Mouse (Mus musculus): ENCODE measurements at regions not wholly inside any gene's neighbourhood (a gene's known extent, or its start where the extent isn't known, plus 50 kb on each side); places are given as distances from the start of the nearest gene placed in this dataset.
A peak's percentile ranks its signal among the peaks of the same experiment; 100 is the strongest.

DNA sequence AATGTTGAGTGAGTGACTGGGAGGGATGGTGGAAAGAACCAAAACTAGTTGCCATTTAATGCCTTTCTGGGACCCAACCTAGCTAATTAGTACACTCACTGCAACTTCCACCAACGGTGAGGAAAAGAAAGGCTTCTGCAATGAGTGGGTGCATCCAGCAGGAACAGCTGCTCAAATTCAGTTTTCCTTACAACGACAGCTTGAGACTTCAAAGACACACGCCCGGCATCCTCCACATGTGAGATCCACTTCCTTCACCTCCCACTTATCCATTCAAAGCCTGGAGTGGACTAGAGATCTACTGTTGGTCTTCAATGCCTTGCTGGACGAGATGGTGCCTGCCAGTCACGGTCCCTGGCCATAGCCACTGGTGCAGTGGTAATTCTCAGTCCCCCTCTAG lies 328.3 kb downstream of the Rps6kc1 start:
- Histone ChIP-seq H3K4me2 (no peak overlapping the region), H3K27me3 (ENCODE audit: control insufficient read depth, insufficient read depth, low read length) (no peaks in the 10 kb centered on the region), H3K9ac (ENCODE audit: low read length) (no peak overlapping the region; the same call in 1 of the 2 replicates), H3K4me3 (ENCODE audit: low read depth, low read length) (no peak overlapping the region), H3K4me1 (ENCODE audit: control insufficient read depth, insufficient read depth, low read length) (no peaks in the 10 kb centered on the region), H3K36me3 (ENCODE audit: control insufficient read depth, insufficient read depth, low read length) (no peaks in the 10 kb centered on the region), H3K9me3 (ENCODE audit: control insufficient read depth, low read length) (no peaks in the 10 kb centered on the region), H3K27ac (ENCODE audit: low read depth, low read length) (no peak overlapping the region)
- 85% methylated on average over 6 of the region's 6 CpGs for WGBS
- DNase-seq (ENCODE audit: low spot score, missing footprints) (no peak), ATAC-seq (ENCODE audit: low FRiP score) (no peak)

GRCm38 (mm10) chr1:190580653-190581052 lies 330.9 kb downstream of the Rps6kc1 start:
- Histone ChIP-seq H3K9me3 (ENCODE audit: control insufficient read depth, low read length) (no peaks in the 10 kb centered on the region), H3K4me3 (ENCODE audit: low read depth, low read length) (no peak overlapping the region), H3K9ac (ENCODE audit: low read length) (no peak overlapping the region), H3K27me3 (ENCODE audit: control insufficient read depth, insufficient read depth, low read length) (no peaks in the 10 kb centered on the region), H3K4me1 (ENCODE audit: control insufficient read depth, insufficient read depth, low read length) (no peaks in the 10 kb centered on the region), H3K36me3 (ENCODE audit: control insufficient read depth, insufficient read depth, low read length) (no peaks in the 10 kb centered on the region), H3K4me2 (no peak overlapping the region), H3K27ac (ENCODE audit: low read depth, low read length) (no peak overlapping the region)
- DNase-seq (ENCODE audit: low spot score, missing footprints) = no peak
- ATAC-seq (ENCODE audit: low FRiP score) = no peak
- 94% methylated on average over 1 of the region's 1 CpGs for whole genome bisulfite sequencing

- DNase-seq (ENCODE audit: low spot score, missing footprints) (no peak), ATAC-seq (ENCODE audit: low FRiP score) (no peak)
- Histone ChIP-seq H3K4me2 (no peak overlapping the region), H3K9me3 (ENCODE audit: control insufficient read depth, low read length) (no peaks in the 10 kb centered on the region), H3K4me1 (ENCODE audit: control insufficient read depth, insufficient read depth, low read length) (no peaks in the 10 kb centered on the region), H3K4me3 (ENCODE audit: low read depth, low read length) (no peak overlapping the region), H3K9ac (ENCODE audit: low read length) (no peak overlapping the region), H3K27me3 (ENCODE audit: control insufficient read depth, insufficient read depth, low read length) (no peaks in the 10 kb centered on the region), H3K27ac (ENCODE audit: low read depth, low read length) (no peak overlapping the region), H3K36me3 (ENCODE audit: control insufficient read depth, insufficient read depth, low read length) (no peaks in the 10 kb centered on the region)
- 53% methylated on average over 4 of the region's 4 CpGs for WGBS
These were observed 340.6 kb downstream of the Rps6kc1 start for GRCm38 (mm10) chr1:190570981-190571380.

GRCm38 (mm10) chr1:190570563-190570962 lies 341.0 kb downstream of the Rps6kc1 start:
- Histone ChIP-seq H3K27ac (ENCODE audit: low read depth, low read length) (no peak overlapping the region), H3K9ac (ENCODE audit: low read length) (no peak overlapping the region), H3K4me3 (ENCODE audit: low read depth, low read length) (no peak overlapping the region), H3K4me2 (no peak overlapping the region), H3K27me3 (ENCODE audit: control insufficient read depth, insufficient read depth, low read length) (no peaks in the 10 kb centered on the region), H3K4me1 (ENCODE audit: control insufficient read depth, insufficient read depth, low read length) (no peaks in the 10 kb centered on the region), H3K36me3 (ENCODE audit: control insufficient read depth, insufficient read depth, low read length) (no peaks in the 10 kb centered on the region), H3K9me3 (ENCODE audit: control insufficient read depth, low read length) (no peaks in the 10 kb centered on the region)
- WGBS = 82% methylated on average over 10 of the region's 10 CpGs
- no peak for DNase-seq (ENCODE audit: low spot score, missing footprints)
- no peak for ATAC-seq (ENCODE audit: low FRiP score)

DNA sequence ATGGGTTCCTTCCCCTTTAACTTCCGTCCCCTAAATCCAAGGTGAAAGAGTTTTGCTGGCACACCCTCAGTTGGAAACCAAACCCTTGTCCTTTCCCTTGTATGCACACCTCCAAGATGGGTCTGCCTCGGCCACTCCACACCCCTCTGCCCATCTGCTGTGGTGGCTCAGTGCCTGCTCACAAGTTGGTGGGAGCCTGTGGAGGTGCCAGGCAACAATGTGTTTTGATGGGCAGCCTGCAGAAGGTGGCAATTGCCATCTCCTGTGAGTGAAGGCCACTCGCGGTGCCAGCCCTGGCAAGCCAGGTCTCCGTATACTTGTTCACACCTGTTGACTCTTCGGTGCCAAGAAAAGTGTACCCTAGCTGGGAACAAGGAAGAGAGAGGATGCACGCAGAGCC lies 344.8 kb downstream of the Rps6kc1 start:
- Histone ChIP-seq H3K9ac (ENCODE audit: low read length) (no peak overlapping the region), H3K4me3 (ENCODE audit: low read depth, low read length) (no peak overlapping the region), H3K27ac (ENCODE audit: low read depth, low read length) (no peak overlapping the region), H3K9me3 (ENCODE audit: control insufficient read depth, low read length) (no peaks in the 10 kb centered on the region), H3K36me3 (ENCODE audit: control insufficient read depth, insufficient read depth, low read length) (no peaks in the 10 kb centered on the region), H3K4me1 (ENCODE audit: control insufficient read depth, insufficient read depth, low read length) (peaks cover 6% of the 10 kb centered on the region; the same call in 1 of the 2 replicates), H3K4me2 (no peak overlapping the region), H3K27me3 (ENCODE audit: control insufficient read depth, insufficient read depth, low read length) (no peaks in the 10 kb centered on the region)
- ATAC-seq (ENCODE audit: low FRiP score) = no peak
- WGBS = 95% methylated on average over 7 of the region's 7 CpGs
- DNase-seq (ENCODE audit: low spot score, missing footprints) = no peak

- Histone ChIP-seq H3K4me2 (no peak overlapping the region), H3K9ac (ENCODE audit: low read length) (no peak overlapping the region), H3K4me3 (ENCODE audit: low read depth, low read length) (no peak overlapping the region), H3K27ac (ENCODE audit: low read depth, low read length) (no peak overlapping the region), H3K36me3 (ENCODE audit: control insufficient read depth, insufficient read depth, low read length) (no peaks in the 10 kb centered on the region), H3K9me3 (ENCODE audit: control insufficient read depth, low read length) (no peaks in the 10 kb centered on the region), H3K27me3 (ENCODE audit: control insufficient read depth, insufficient read depth, low read length) (no peaks in the 10 kb centered on the region), H3K4me1 (ENCODE audit: control insufficient read depth, insufficient read depth, low read length) (peaks cover 7% of the 10 kb centered on the region; the same call in 1 of the 2 replicates)
- DNase-seq (ENCODE audit: low spot score, missing footprints) = no peak
- ATAC-seq (ENCODE audit: low FRiP score) = peak; percentile 69
- 25% methylated on average over 13 of the region's 13 CpGs for WGBS
These were observed 348.6 kb downstream of the Rps6kc1 start for GRCm38 (mm10) chr1:190562865-190563457.

- ATAC-seq (ENCODE audit: low FRiP score) (no peak), DNase-seq (ENCODE audit: low spot score, missing footprints) (no peak)
- H3K36me3 ChIP-seq (ENCODE audit: control insufficient read depth, insufficient read depth, low read length) = no peaks in the 10 kb centered on the region
- H3K4me2 ChIP-seq = no peak overlapping the region
- no peaks in the 10 kb centered on the region for H3K9me3 ChIP-seq (ENCODE audit: control insufficient read depth, low read length)
- no peaks in the 10 kb centered on the region for H3K27me3 ChIP-seq (ENCODE audit: control insufficient read depth, insufficient read depth, low read length)
- H3K9ac ChIP-seq (ENCODE audit: low read length) = no peak overlapping the region
- peaks cover 7% of the 10 kb centered on the region; the same call in 1 of the 2 replicates for H3K4me1 ChIP-seq (ENCODE audit: control insufficient read depth, insufficient read depth, low read length)
- H3K4me3 ChIP-seq (ENCODE audit: low read depth, low read length) = no peak overlapping the region
- H3K27ac ChIP-seq (ENCODE audit: low read depth, low read length) = no peak overlapping the region
- 85% methylated on average over 9 of the region's 9 CpGs for WGBS
These were observed 351.5 kb downstream of the Rps6kc1 start for GRCm38 (mm10) chr1:190560086-190560485.

DNA sequence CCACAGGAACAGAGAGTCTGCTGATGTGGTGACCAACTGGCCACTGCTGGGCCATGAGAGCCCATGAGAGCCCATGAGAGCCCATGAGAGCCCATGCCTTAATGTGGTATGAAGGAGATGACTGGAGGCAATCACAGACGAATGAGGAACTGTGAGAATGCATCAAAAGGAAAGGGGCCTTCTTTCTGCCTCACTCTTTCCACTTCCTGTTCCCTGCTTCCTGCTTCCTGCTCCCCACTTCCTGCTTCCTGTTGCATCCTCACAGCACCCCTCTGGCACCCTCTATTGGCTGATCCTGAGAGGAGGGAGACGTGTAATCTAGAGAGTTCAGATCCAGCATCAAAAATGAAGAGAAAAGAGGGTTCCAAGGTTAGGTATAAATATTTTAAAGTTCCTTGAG lies 369.7 kb downstream of the Rps6kc1 start:
- H3K27me3 ChIP-seq (ENCODE audit: control insufficient read depth, insufficient read depth, low read length) = no peaks in the 10 kb centered on the region
- H3K4me2 ChIP-seq = no peak overlapping the region
- DNase-seq (ENCODE audit: low spot score, missing footprints) = peak; percentile 80
- ATAC-seq (ENCODE audit: low FRiP score) = no peak
- H3K4me1 ChIP-seq (ENCODE audit: control insufficient read depth, insufficient read depth, low read length) = no peaks in the 10 kb centered on the region
- 51% methylated on average over 2 of the region's 2 CpGs for WGBS
- no peak overlapping the region for H3K9ac ChIP-seq (ENCODE audit: low read length)
- H3K4me3 ChIP-seq (ENCODE audit: low read depth, low read length) = no peak overlapping the region
- H3K9me3 ChIP-seq (ENCODE audit: control insufficient read depth, low read length) = no peaks in the 10 kb centered on the region
- H3K36me3 ChIP-seq (ENCODE audit: control insufficient read depth, insufficient read depth, low read length) = no peaks in the 10 kb centered on the region
- H3K27ac ChIP-seq (ENCODE audit: low read depth, low read length) = no peak overlapping the region

GRCm38 (mm10) chr1:190532879-190533676 lies 362.6 kb upstream of the Prox1 start:
- Histone ChIP-seq H3K27ac (ENCODE audit: low read depth, low read length) (peak overlapping the region; percentile 10; the same call in 1 of the 2 replicates), H3K4me3 (ENCODE audit: low read depth, low read length) (no peak overlapping the region), H3K4me2 (no peak overlapping the region), H3K9me3 (ENCODE audit: control insufficient read depth, low read length) (no peaks in the 10 kb centered on the region), H3K27me3 (ENCODE audit: control insufficient read depth, insufficient read depth, low read length) (no peaks in the 10 kb centered on the region; the same call in 1 of the 2 replicates), H3K36me3 (ENCODE audit: control insufficient read depth, insufficient read depth, low read length) (no peaks in the 10 kb centered on the region), H3K4me1 (ENCODE audit: control insufficient read depth, insufficient read depth, low read length) (peaks cover 17% of the 10 kb centered on the region), H3K9ac (ENCODE audit: low read length) (no peak overlapping the region)
- WGBS = 19% methylated on average over 10 of the region's 10 CpGs
- DNase-seq (ENCODE audit: low spot score, missing footprints) (peak; percentile 93), ATAC-seq (ENCODE audit: low FRiP score) (peak; percentile 73)
